In genomic region chr6:144265752-144266151, GRCm38 (mm10) we compare ENCODE assay signal across 24 mouse cellular contexts.
DNase-seq lines count a peak whose midpoint lies in the region; ATAC-seq lines count a peak whose summit lies in the region.
"Had no signal": no experiment of that assay in that cellular context is flagged by ENCODE, and none has a peak within 500 bp of the region (broad histone marks: within the 10 kb centered on the region; RNA-seq: fewer than 3 reads in every experiment).

No protein-coding gene starts in this region.

- no peak overlapping the region for H3K4me2 ChIP-seq in limb, embryonic 13.5 days (replicated peaks)
- H3K4me2 ChIP-seq: kidney, embryonic 15.5 days; liver, embryonic 12.5 days; lung, embryonic 14.5 days had no signal

- WGBS in heart, embryonic 10.5 days: 70% methylated on average over 5 of the region's 5 CpGs
- WGBS in embryonic facial prominence, embryonic 10.5 days: 83% methylated on average over 5 of the region's 5 CpGs
- WGBS in limb, embryonic 13.5 days: 82% methylated on average over 5 of the region's 5 CpGs

- H3K27me3 ChIP-seq in heart, embryonic 10.5 days (ENCODE audit: insufficient read depth, poor library complexity, severe bottlenecking): no peaks in the 10 kb centered on the region
- H3K27me3 ChIP-seq in embryonic facial prominence, embryonic 10.5 days (replicated peaks; ENCODE audit: low read depth, poor library complexity, severe bottlenecking): 0 out of 2 replicates have a peak, but pooled peaks cover 4% of the 10 kb centered on the region
- no peaks in the 10 kb centered on the region for H3K27me3 ChIP-seq in limb, embryonic 13.5 days
- H3K27me3 ChIP-seq: kidney, embryonic 15.5 days; liver, embryonic 12.5 days; Patski had no signal

- H3K9ac ChIP-seq in limb, embryonic 13.5 days: no peak overlapping the region
- H3K9ac ChIP-seq: kidney, embryonic 15.5 days; liver, embryonic 12.5 days; lung, embryonic 14.5 days had no signal

- H3K4me3 ChIP-seq in heart, embryonic 10.5 days: no peak overlapping the region
- no peak overlapping the region for H3K4me3 ChIP-seq in embryonic facial prominence, embryonic 10.5 days
- no peak overlapping the region for H3K4me3 ChIP-seq in limb, embryonic 13.5 days
- H3K4me3 ChIP-seq: erythroblast, embryonic 14.5 days; gastrocnemius, adult 2 months; heart, adult 2 months; kidney, embryonic 15.5 days; liver, embryonic 12.5 days had no signal

- ATAC-seq in limb, embryonic 13.5 days (ENCODE audit: low FRiP score, low read depth): no peak
- ATAC-seq: forebrain, embryonic 16.5 days; liver, embryonic 12.5 days; midbrain, embryonic 16.5 days; Patski had no signal

- intact Hi-C loops in heart, postnatal 25 days (cut with DNase I): no loop called here

- H3K4me1 ChIP-seq in heart, embryonic 10.5 days: no peaks in the 10 kb centered on the region
- peaks cover 26% of the 10 kb centered on the region for H3K4me1 ChIP-seq in embryonic facial prominence, embryonic 10.5 days
- H3K4me1 ChIP-seq in limb, embryonic 13.5 days: peaks cover 19% of the 10 kb centered on the region

- no peaks in the 10 kb centered on the region for H3K36me3 ChIP-seq in heart, embryonic 10.5 days
- H3K36me3 ChIP-seq in embryonic facial prominence, embryonic 10.5 days (replicated peaks): no peaks in the 10 kb centered on the region
- no peaks in the 10 kb centered on the region for H3K36me3 ChIP-seq in limb, embryonic 13.5 days
- H3K36me3 ChIP-seq: kidney, embryonic 15.5 days; liver, embryonic 12.5 days had no signal

- H3K9me3 ChIP-seq in heart, embryonic 10.5 days: no peaks in the 10 kb centered on the region
- no peaks in the 10 kb centered on the region for H3K9me3 ChIP-seq in embryonic facial prominence, embryonic 10.5 days
- no peaks in the 10 kb centered on the region for H3K9me3 ChIP-seq in limb, embryonic 13.5 days
- H3K9me3 ChIP-seq: kidney, embryonic 15.5 days; liver, embryonic 12.5 days had no signal

- peak overlapping the region; percentile 44; the same call in 1 of the 2 replicates for H3K27ac ChIP-seq in heart, embryonic 10.5 days
- peak overlapping the region; percentile 87 for H3K27ac ChIP-seq in embryonic facial prominence, embryonic 10.5 days (replicated peaks)
- H3K27ac ChIP-seq in limb, embryonic 13.5 days: peak overlapping the region; percentile 72; the same call in 1 of the 2 replicates
- H3K27ac ChIP-seq: gastrocnemius, adult 2 months; heart, adult 2 months; kidney, embryonic 15.5 days; liver, embryonic 12.5 days had no signal

- no peak for DNase-seq in heart, embryonic 10.5 days (ENCODE audit: low spot score)
- no peak for DNase-seq in heart, postnatal 25 days (ENCODE audit: low spot score)
- peak; percentile 66 for DNase-seq in 416B (ENCODE audit: low read depth)
- DNase-seq in embryonic facial prominence, embryonic 10.5 days (ENCODE audit: low spot score): no peak
- no peak for DNase-seq in adrenal gland, adult 18-20 months (ENCODE audit: low spot score in 2 of 2)
- no peak for DNase-seq in layer of hippocampus, postnatal 10 days (ENCODE audit: low spot score in 2 of 2)
- no peak for DNase-seq in retina, postnatal 1 day
- DNase-seq: adrenal gland, adult 2 months; cerebellum, adult 11 months; cerebellum, postnatal 25 days; gastrocnemius, adult 2 months; heart, adult 2 months; heart, postnatal 10 days; lung, postnatal 4 days; right cerebral cortex, postnatal 25 days; thymus, adult 18-20 months had no signal
